ENCODE assay signal across 26 mouse cellular contexts in genomic region chr9:7777652-7778051, GRCm38 (mm10). TPM values are rescaled to one million over a fixed set of nuclear protein-coding genes. Genes with fewer than 3 reads are reported as not detected.
A peak's percentile ranks its signal among the peaks of the same experiment; 100 is the strongest.
DNase-seq lines count a peak whose midpoint lies in the region; ATAC-seq and TF ChIP-seq lines count a peak whose summit lies in the region.
"Had no signal": no experiment of that assay in that cellular context is flagged by ENCODE, and none has a peak within 500 bp of the region (broad histone marks: within the 10 kb centered on the region; RNA-seq: fewer than 3 reads in every experiment).

No protein-coding gene starts in this region.

- H3K36me3 ChIP-seq in kidney, embryonic 14.5 days (ENCODE audit: control insufficient read depth, insufficient read depth, low read length): peaks cover 2% of the 10 kb centered on the region; the same call in 1 of the 2 replicates
- H3K36me3 ChIP-seq in lung, postnatal 0 days (ENCODE audit: insufficient read depth, low read length): 0 out of 2 replicates have a peak, but pooled peaks cover 5% of the 10 kb centered on the region

- no peak overlapping the region for H3K9ac ChIP-seq in kidney, embryonic 14.5 days (ENCODE audit: low read depth, low read length)
- no peak overlapping the region for H3K9ac ChIP-seq in lung, postnatal 0 days (replicated peaks; ENCODE audit: low read depth)
- H3K9ac ChIP-seq: embryonic facial prominence, embryonic 12.5 days; heart, embryonic 13.5 days; stomach, embryonic 15.5 days had no signal

- no peak for TF ChIP-seq EP300 in lung, postnatal 0 days (IDR thresholded peaks at IDR 0.05)

- H3K9me3 ChIP-seq in kidney, embryonic 14.5 days (ENCODE audit: control insufficient read depth, low read length): no peaks in the 10 kb centered on the region
- H3K9me3 ChIP-seq in lung, postnatal 0 days (ENCODE audit: low read length): no peaks in the 10 kb centered on the region
- H3K9me3 ChIP-seq: embryonic facial prominence, embryonic 12.5 days; heart, embryonic 13.5 days; stomach, embryonic 15.5 days had no signal

- ATAC-seq in kidney, embryonic 14.5 days (ENCODE audit: low FRiP score, low TSS enrichment): no peak
- ATAC-seq in lung, postnatal 0 days: no peak
- ATAC-seq: CD4-positive, CD25-positive, alpha-beta regulatory T cell, adult 4 months; forebrain, embryonic 14.5 days; hindbrain, embryonic 16.5 days; midbrain, embryonic 16.5 days had no signal

- H3K27ac ChIP-seq in kidney, embryonic 14.5 days (ENCODE audit: low read depth, low read length): no peak overlapping the region
- H3K27ac ChIP-seq in lung, postnatal 0 days (ENCODE audit: low read length): no peak overlapping the region
- H3K27ac ChIP-seq: embryonic facial prominence, embryonic 12.5 days; heart, adult 2 months; heart, embryonic 13.5 days; stomach, embryonic 15.5 days had no signal

- intact Hi-C loops in left cerebral cortex, postnatal 4 days (cut with DNase I): no loop called here

- no peaks in the 10 kb centered on the region for H3K27me3 ChIP-seq in kidney, embryonic 14.5 days (ENCODE audit: control insufficient read depth, insufficient read depth, low read length)
- H3K27me3 ChIP-seq in lung, postnatal 0 days (replicated peaks; ENCODE audit: insufficient read depth, low read length): no peaks in the 10 kb centered on the region
- H3K27me3 ChIP-seq: embryonic facial prominence, embryonic 12.5 days; heart, embryonic 13.5 days; stomach, embryonic 15.5 days had no signal

- peak; percentile 24 for DNase-seq in adrenal gland, postnatal 25 days
- DNase-seq in adrenal gland, postnatal 10 days: no peak
- DNase-seq in kidney, postnatal 10 days: peak; percentile 34
- DNase-seq in lung, postnatal 0 days (ENCODE audit: low spot score): peak; percentile 7
- no peak for DNase-seq in lung, postnatal 10 days
- DNase-seq in left cerebral cortex, postnatal 4 days: no peak
- DNase-seq in gastrocnemius, adult 8-10 months (ENCODE audit: low spot score in 2 of 2): no peak
- DNase-seq: cerebellum, adult 11 months; cerebellum, adult 9-10 months; cerebellum, postnatal 36 days; gastrocnemius, postnatal 36 days; heart, adult 2 months; heart, postnatal 14 days; kidney, adult 8-10 months; lung, postnatal 14 days; right cerebral cortex, postnatal 25 days; thymus, postnatal 14 days had no signal

- H3K4me2 ChIP-seq in kidney, embryonic 14.5 days (replicated peaks; ENCODE audit: low read depth, low read length): no peak overlapping the region
- no peak overlapping the region for H3K4me2 ChIP-seq in lung, postnatal 0 days (replicated peaks; ENCODE audit: low read depth, low read length)
- H3K4me2 ChIP-seq: embryonic facial prominence, embryonic 12.5 days; heart, embryonic 13.5 days; midbrain, embryonic 11.5 days; stomach, embryonic 15.5 days had no signal

- H3K4me1 ChIP-seq in kidney, embryonic 14.5 days (ENCODE audit: control insufficient read depth, insufficient read depth, low read length): no peaks in the 10 kb centered on the region
- H3K4me1 ChIP-seq in lung, postnatal 0 days (ENCODE audit: insufficient read depth, low read depth, low read length): no peaks in the 10 kb centered on the region
- H3K4me1 ChIP-seq: embryonic facial prominence, embryonic 12.5 days; stomach, embryonic 15.5 days had no signal

- 85% methylated on average over 1 of the region's 1 CpGs for WGBS in kidney, embryonic 14.5 days
- WGBS in lung, postnatal 0 days: 69% methylated on average over 1 of the region's 1 CpGs

- H3K4me3 ChIP-seq in kidney, embryonic 14.5 days (ENCODE audit: low read length): no peak overlapping the region
- no peak overlapping the region for H3K4me3 ChIP-seq in lung, postnatal 0 days (ENCODE audit: low read depth, low read length)
- H3K4me3 ChIP-seq: embryonic facial prominence, embryonic 12.5 days; heart, adult 2 months; heart, embryonic 13.5 days; stomach, embryonic 15.5 days had no signal

- TF ChIP-seq CTCF in lung, postnatal 0 days (IDR thresholded peaks at IDR 0.05): no peak

RNA-seq across cellular contexts. Expression of gene Tmem123, which starts 13.8 kb away (rescaled TPM):
- total RNA-seq in adrenal gland, postnatal 25 days (2021): 209 TPM in 2 replicates
- 100 to 1,000 TPM in 1 of 2 experiments, 10 to 100 TPM in 1; 84.2 to 106 TPM for total RNA-seq in adrenal gland, postnatal 10 days (2021)
- polyA plus RNA-seq in kidney, embryonic 14.5 days (2014; fragmentation: Nextera tagmentation; extraction: Ambion mirVana): 65.8 and 114 TPM in 2 replicates
- polyA plus RNA-seq in lung, postnatal 0 days (2015; fragmentation: Nextera tagmentation; extraction: Ambion mirVana): 99.5 and 112 TPM in 2 replicates
- total RNA-seq in left cerebral cortex, postnatal 4 days (2021): 10 to 100 TPM in 1 of 2 experiments, 1 to 10 TPM in 1; 9.6 to 10.1 TPM
- 10 to 100 TPM; 20.5 to 29.5 (median 25.4) TPM for total RNA-seq in gastrocnemius, adult 8-10 months (2022)

RNA-seq across cellular contexts. Expression of gene Birc2, which starts 59.2 kb away (rescaled TPM):
- total RNA-seq in adrenal gland, postnatal 25 days (2021): 59.7 and 72.9 TPM in 2 replicates
- 10 to 100 TPM; 39.4 to 46.3 TPM for total RNA-seq in adrenal gland, postnatal 10 days (2021)
- polyA plus RNA-seq in kidney, embryonic 14.5 days (2014; fragmentation: Nextera tagmentation; extraction: Ambion mirVana): 30.3 and 41.7 TPM in 2 replicates
- polyA plus RNA-seq in lung, postnatal 0 days (2015; fragmentation: Nextera tagmentation; extraction: Ambion mirVana): 23.6 and 28.6 TPM in 2 replicates
- 10 to 100 TPM; 28.1 to 30.5 TPM for total RNA-seq in left cerebral cortex, postnatal 4 days (2021)
- 10 to 100 TPM; 19.1 to 24.3 (median 23.7) TPM for total RNA-seq in gastrocnemius, adult 8-10 months (2022)

Comparison
In these comparisons a context has a peak if more than half of its experiments do, and no peak if none do; other contexts are left out.
1. DNase-seq: peak in adrenal gland, postnatal 25 days (single experiment), kidney, postnatal 10 days (single experiment) and lung, postnatal 0 days (single experiment); none in adrenal gland, postnatal 10 days (single experiment), lung, postnatal 10 days (single experiment), left cerebral cortex, postnatal 4 days (single experiment) and gastrocnemius, adult 8-10 months (0 of 2).